Mouse (Mus musculus): ENCODE data around the gene Ppp4r1.

The Ppp4r1 gene

GRCm38 (mm10) chr17:65773617-65774016, 8.8 kb upstream of the Ppp4r1 start:
- DNase-seq, result no peak

GRCm38 (mm10) chr17:65774439-65774838, 7.9 kb upstream of the Ppp4r1 start:
- no peak for DNase-seq

GRCm38 (mm10) chr17:65776228-65776627, 6.1 kb upstream of the Ppp4r1 start:
- no peak for DNase-seq

GRCm38 (mm10) chr17:65777461-65777860, 4.9 kb upstream of the Ppp4r1 start:
- DNase-seq, result no peak

- DNase-seq, result no peak
Observed at GRCm38 (mm10) chr17:65780970-65781369, 1.4 kb upstream of the Ppp4r1 start.

GRCm38 (mm10) chr17:65783182-65784161, 1.1 kb downstream of the Ppp4r1 start:
- peak; percentile 68 for DNase-seq

GRCm38 (mm10) chr17:65784610-65785140, 2.3 kb downstream of the Ppp4r1 start:
- DNase-seq, result no peak

- no peak for DNase-seq
Observed at GRCm38 (mm10) chr17:65785707-65786106, 3.3 kb downstream of the Ppp4r1 start.

GRCm38 (mm10) chr17:65786225-65786624, 3.9 kb downstream of the Ppp4r1 start:
- no peak for DNase-seq

- DNase-seq, result no peak
Observed at GRCm38 (mm10) chr17:65787261-65787660, 4.9 kb downstream of the Ppp4r1 start.

GRCm38 (mm10) chr17:65788542-65789291, 6.3 kb downstream of the Ppp4r1 start:
- no peak for DNase-seq

GRCm38 (mm10) chr17:65789576-65789975, 7.2 kb downstream of the Ppp4r1 start:
- no peak for DNase-seq

GRCm38 (mm10) chr17:65791161-65791560, 8.8 kb downstream of the Ppp4r1 start:
- DNase-seq, result no peak

- DNase-seq, result no peak
Observed at GRCm38 (mm10) chr17:65793307-65793930, 11.0 kb downstream of the Ppp4r1 start.

GRCm38 (mm10) chr17:65794096-65794850, 11.9 kb downstream of the Ppp4r1 start:
- DNase-seq, result no peak

- no peak for DNase-seq
Observed at GRCm38 (mm10) chr17:65796056-65796455, 13.7 kb downstream of the Ppp4r1 start.

- no peak for DNase-seq
Observed at GRCm38 (mm10) chr17:65798446-65798845, 16.1 kb downstream of the Ppp4r1 start.

- DNase-seq, result no peak
Observed at GRCm38 (mm10) chr17:65799353-65799752, 17.0 kb downstream of the Ppp4r1 start.

GRCm38 (mm10) chr17:65800451-65800850, 18.1 kb downstream of the Ppp4r1 start:
- DNase-seq, result no peak

- DNase-seq, result no peak
Observed at GRCm38 (mm10) chr17:65802026-65802425, 19.7 kb downstream of the Ppp4r1 start.

- DNase-seq, result no peak
Observed at GRCm38 (mm10) chr17:65805966-65806365, 23.6 kb downstream of the Ppp4r1 start.

GRCm38 (mm10) chr17:65806416-65806815, 24.0 kb downstream of the Ppp4r1 start:
- no peak for DNase-seq
